Mouse (Mus musculus) adrenal gland, postnatal 25 days (tissue): ENCODE data around the gene Zfp668. TPM values are rescaled to one million over a fixed set of nuclear protein-coding genes. Genes with fewer than 3 reads are reported as not detected.

Experiments
- total RNA-seq: library from RNA; stranded (reverse); gene quantifications from 2 replicates; pipeline ENCODE4 v1.2.3, GENCODE M21; 2021

Gene Zfp668
- total RNA-seq, 1 experiment from 2014 or later = 11.3 TPM

Other genes with a start within 250 kb of the Zfp668 start
- gene Bcl7c, start 167.9 kb downstream of the Zfp668 start, total RNA-seq = 64.9 and 114 TPM in 2 replicates
- 2.5 and 2.6 TPM in 2 replicates for gene Ctf1, start 164.1 kb downstream of the Zfp668 start, total RNA-seq
- gene Ctf2, start 144.7 kb downstream of the Zfp668 start, total RNA-seq = not detected in 2 replicates
- gene Fbxl19, start 132.3 kb downstream of the Zfp668 start, total RNA-seq = 18.3 and 18.5 TPM in 2 replicates
- gene Orai3, start 107.0 kb downstream of the Zfp668 start, total RNA-seq = 31.5 and 37.2 TPM in 2 replicates
- 36.9 and 49.8 TPM in 2 replicates for gene Setd1a, start 100.2 kb downstream of the Zfp668 start, total RNA-seq
- 4.4 and 6.9 TPM in 2 replicates for gene Gm49388, start 91.2 kb downstream of the Zfp668 start, total RNA-seq
- 49.1 and 66.2 TPM in 2 replicates for gene Hsd3b7, start 76.2 kb downstream of the Zfp668 start, total RNA-seq
- gene Stx4a, start 52.5 kb downstream of the Zfp668 start, total RNA-seq = 101 and 122 TPM in 2 replicates
- 4.2 and 8.0 TPM in 2 replicates for gene Stx1b, start 52.3 kb downstream of the Zfp668 start, total RNA-seq
- gene Zfp646, start 607 bp downstream of the Zfp668 start, total RNA-seq = 41.2 and 42.2 TPM in 2 replicates
- gene Prss53, start 14.1 kb upstream of the Zfp668 start, total RNA-seq = 1.2 and 2.2 TPM in 2 replicates
- gene Gm21974, start 18.6 kb upstream of the Zfp668 start, total RNA-seq = not detected in 2 replicates
- gene Vkorc1, start 18.8 kb upstream of the Zfp668 start, total RNA-seq = 69.5 and 76.6 TPM in 2 replicates
- 119 and 123 TPM in 2 replicates for gene Bckdk, start 27.3 kb upstream of the Zfp668 start, total RNA-seq
- 30.0 and 32.6 TPM in 2 replicates for gene Kat8, start 35.7 kb upstream of the Zfp668 start, total RNA-seq
- gene Prss8, start 53.3 kb upstream of the Zfp668 start, total RNA-seq = 0.15 TPM in 1 of 2 replicates, not detected in the other
- gene Prss36, start 69.9 kb upstream of the Zfp668 start, total RNA-seq = 4.4 and 9.7 TPM in 2 replicates
- 189 and 309 TPM in 2 replicates for gene Fus, start 90.6 kb upstream of the Zfp668 start, total RNA-seq
- gene Pycard, start 117.0 kb upstream of the Zfp668 start, total RNA-seq = 2.8 and 5.5 TPM in 2 replicates
- 0.24 TPM in 1 of 2 replicates, not detected in the other for gene Trim72, start 127.1 kb upstream of the Zfp668 start, total RNA-seq
- gene Itgam, start 185.8 kb upstream of the Zfp668 start, total RNA-seq = 2.5 and 2.9 TPM in 2 replicates
- not detected in 2 replicates for gene Gm49368, start 185.9 kb upstream of the Zfp668 start, total RNA-seq